Mouse (Mus musculus): ENCODE results near the gene Gm47429.
"Not testable (repeated sequence)": the region's sequence is repeated elsewhere in the genome, so short reads cannot be mapped to it uniquely, and the experiment has no call there.

The Gm47429 gene

GRCm38 (mm10) chr13:50443812-50444211 lies at the start of gene Gm47429:
Gene Gm47429 (minus strand): TSS chr13:50443912.
- DNase-seq (ENCODE audit: low spot score in 2 of 2) = no peak

GRCm38 (mm10) chr13:50488510-50488909 lies 44.8 kb upstream of the Gm47429 start:
- not testable (repeated sequence) for DNase-seq (ENCODE audit: low spot score in 2 of 2)

GRCm38 (mm10) chr13:50467007-50467406 lies 23.3 kb upstream of the Gm47429 start, which contains the start of gene Nutm2:
Gene Nutm2 (plus strand): TSS chr13:50467307.
- DNase-seq (ENCODE audit: low spot score in 2 of 2) = no peak

GRCm38 (mm10) chr13:50464621-50465562 lies 21.2 kb upstream of the Gm47429 start:
- DNase-seq (ENCODE audit: low spot score in 2 of 2) = no peak

GRCm38 (mm10) chr13:50460433-50460832 lies 16.7 kb upstream of the Gm47429 start:
- not testable (repeated sequence) for DNase-seq (ENCODE audit: low spot score in 2 of 2)

GRCm38 (mm10) chr13:50453426-50453825 lies 9.7 kb upstream of the Gm47429 start:
- no peak for DNase-seq (ENCODE audit: low spot score in 2 of 2)

GRCm38 (mm10) chr13:50452266-50452665 lies 8.6 kb upstream of the Gm47429 start:
- not testable (repeated sequence) for DNase-seq (ENCODE audit: low spot score in 2 of 2)

- DNase-seq (ENCODE audit: low spot score in 2 of 2) = no peak
Observed at GRCm38 (mm10) chr13:50445261-50445660, 1.5 kb upstream of the Gm47429 start.

- no peak for DNase-seq (ENCODE audit: low spot score in 2 of 2)
Observed at GRCm38 (mm10) chr13:50426686-50427085, 17.0 kb downstream of the Gm47429 start.

GRCm38 (mm10) chr13:50424517-50424916 lies 19.2 kb downstream of the Gm47429 start:
- no peak for DNase-seq (ENCODE audit: low spot score in 2 of 2)

GRCm38 (mm10) chr13:50423625-50424209 lies 20.0 kb downstream of the Gm47429 start:
- no peak for DNase-seq (ENCODE audit: low spot score in 2 of 2)

- no peak for DNase-seq (ENCODE audit: low spot score in 2 of 2)
Observed at GRCm38 (mm10) chr13:50418421-50418820, 25.3 kb downstream of the Gm47429 start.

- DNase-seq (ENCODE audit: low spot score in 2 of 2) = peak; percentile 54 to 62
Observed at GRCm38 (mm10) chr13:50417389-50418183, 26.1 kb downstream of the Gm47429 start, which contains the start of gene Fbxw17. Gene Fbxw17 (plus strand): TSS chr13:50417864.

All from frontal cortex, postnatal 25 days (tissue).